Mouse (Mus musculus) NIH3T3 (cell line): ENCODE data around the gene Barhl1.

Experiments
- DNase-seq: peaks from one replicate; pipeline ENCODE4 v3.0.0-alpha.2; 2012; ENCODE audit warnings: low read depth

The Barhl1 gene

GRCm38 (mm10) chr2:28911331-28912038, 5.0 kb downstream of the Barhl1 start:
- DNase-seq = no peak

- DNase-seq = no peak
Observed at GRCm38 (mm10) chr2:28910877-28911276, 5.6 kb downstream of the Barhl1 start.

GRCm38 (mm10) chr2:28909818-28910710, 6.4 kb downstream of the Barhl1 start:
- no peak for DNase-seq

- no peak for DNase-seq
Observed at GRCm38 (mm10) chr2:28909186-28909817, 7.2 kb downstream of the Barhl1 start.

GRCm38 (mm10) chr2:28908389-28909153, 7.9 kb downstream of the Barhl1 start:
- DNase-seq = no peak

- DNase-seq = no peak
Observed at GRCm38 (mm10) chr2:28907691-28908388, 8.6 kb downstream of the Barhl1 start.

GRCm38 (mm10) chr2:28905561-28905960, 10.9 kb downstream of the Barhl1 start:
- DNase-seq = no peak

- peak; percentile 13 for DNase-seq
Observed at GRCm38 (mm10) chr2:28904786-28905185, 11.7 kb downstream of the Barhl1 start.

- DNase-seq = no peak
Observed at GRCm38 (mm10) chr2:28903871-28904270, 12.6 kb downstream of the Barhl1 start.

- DNase-seq = no peak
Observed at GRCm38 (mm10) chr2:28902291-28902690, 14.2 kb downstream of the Barhl1 start.

- no peak for DNase-seq
Observed at GRCm38 (mm10) chr2:28897340-28897899, 19.0 kb downstream of the Barhl1 start.

GRCm38 (mm10) chr2:28895876-28896275, 20.6 kb downstream of the Barhl1 start:
- no peak for DNase-seq

- no peak for DNase-seq
Observed at GRCm38 (mm10) chr2:28893526-28893925, 22.9 kb downstream of the Barhl1 start.

GRCm38 (mm10) chr2:28892796-28893195, 23.7 kb downstream of the Barhl1 start:
- DNase-seq = no peak

- DNase-seq = no peak
Observed at GRCm38 (mm10) chr2:28884914-28885313, 31.6 kb downstream of the Barhl1 start.

GRCm38 (mm10) chr2:28882826-28883485, 33.5 kb downstream of the Barhl1 start:
- DNase-seq = no peak

GRCm38 (mm10) chr2:28882047-28882446, 34.4 kb downstream of the Barhl1 start:
- DNase-seq = no peak

GRCm38 (mm10) chr2:28881275-28881674, 35.2 kb downstream of the Barhl1 start:
- DNase-seq = no peak

GRCm38 (mm10) chr2:28875554-28875953, 40.9 kb downstream of the Barhl1 start:
- no peak for DNase-seq

- DNase-seq = no peak
Observed at GRCm38 (mm10) chr2:28867495-28867894, 49.0 kb downstream of the Barhl1 start.
